Mouse (Mus musculus): ENCODE data around the gene Twist2. TPM values are rescaled to one million over a fixed set of nuclear protein-coding genes. Genes with fewer than 3 reads are reported as not detected.
A peak's percentile ranks its signal among the peaks of the same experiment; 100 is the strongest.

The Twist2 gene
- polyA plus RNA-seq, 1 experiment from 2014 or later: 40.2 TPM

DNA sequence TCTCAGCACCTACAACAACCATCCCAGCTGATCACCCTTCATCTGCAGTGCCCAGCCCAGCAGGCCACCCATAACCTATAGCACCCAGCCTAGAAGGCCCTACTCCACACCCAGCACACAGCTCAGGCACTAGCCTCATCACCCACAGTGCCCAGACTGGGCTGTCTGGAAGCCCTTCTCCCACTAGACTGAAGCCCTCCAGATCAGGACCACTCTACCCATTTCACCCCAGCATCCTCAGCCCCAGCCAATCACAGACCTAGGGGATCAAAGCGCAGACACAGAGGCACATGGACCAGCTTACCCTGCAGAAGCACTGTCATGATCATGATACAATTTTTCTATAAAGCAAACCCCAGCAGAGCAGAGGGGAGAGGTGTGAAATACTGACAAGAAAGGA, 57.6 kb downstream of the Twist2 start:
- 93% methylated on average over 1 of the region's 1 CpGs for WGBS
- no peak overlapping the region for H3K27ac ChIP-seq
- no peak for DNase-seq (ENCODE audit: low spot score)

DNA sequence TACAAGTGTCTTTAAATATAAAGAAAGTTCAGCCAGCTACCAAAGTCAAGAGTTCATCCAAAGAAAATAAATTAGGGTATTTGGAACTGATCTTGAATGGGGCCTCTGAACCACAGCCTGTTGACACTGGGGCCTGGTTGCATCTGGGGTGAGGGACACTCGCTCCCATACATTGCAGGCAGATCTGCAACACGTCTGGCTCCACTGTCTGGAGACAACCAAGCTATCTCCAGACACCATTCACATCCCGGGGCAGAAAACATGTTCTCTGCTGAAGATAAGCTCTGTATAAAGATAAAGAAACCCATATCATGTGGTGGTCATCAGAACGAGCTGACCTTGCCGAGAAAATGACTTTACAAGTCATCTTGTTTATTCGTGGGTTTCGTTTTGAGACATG, 60.2 kb downstream of the Twist2 start:
- DNase-seq (ENCODE audit: low spot score): no peak
- H3K4me1 ChIP-seq: 0 out of 2 replicates have a peak, but pooled peaks cover 2% of the 10 kb centered on the region
- H3K36me3 ChIP-seq: no peaks in the 10 kb centered on the region
- no peaks in the 10 kb centered on the region for H3K27me3 ChIP-seq (ENCODE audit: low read depth, poor library complexity, severe bottlenecking)
- 69% methylated on average over 7 of the region's 7 CpGs for WGBS
- no peak overlapping the region for H3K4me3 ChIP-seq
- no peak overlapping the region for H3K27ac ChIP-seq
- H3K9me3 ChIP-seq (replicated peaks): no peaks in the 10 kb centered on the region

More for the DNA sequence above, 57.6 kb downstream of the Twist2 start:
- no peak overlapping the region for H3K4me3 ChIP-seq
- 0 out of 2 replicates have a peak, but pooled peaks cover 2% of the 10 kb centered on the region for H3K4me1 ChIP-seq
- H3K36me3 ChIP-seq: no peaks in the 10 kb centered on the region
- no peaks in the 10 kb centered on the region for H3K27me3 ChIP-seq (ENCODE audit: low read depth, poor library complexity, severe bottlenecking)
- H3K9me3 ChIP-seq (replicated peaks): no peaks in the 10 kb centered on the region

DNA sequence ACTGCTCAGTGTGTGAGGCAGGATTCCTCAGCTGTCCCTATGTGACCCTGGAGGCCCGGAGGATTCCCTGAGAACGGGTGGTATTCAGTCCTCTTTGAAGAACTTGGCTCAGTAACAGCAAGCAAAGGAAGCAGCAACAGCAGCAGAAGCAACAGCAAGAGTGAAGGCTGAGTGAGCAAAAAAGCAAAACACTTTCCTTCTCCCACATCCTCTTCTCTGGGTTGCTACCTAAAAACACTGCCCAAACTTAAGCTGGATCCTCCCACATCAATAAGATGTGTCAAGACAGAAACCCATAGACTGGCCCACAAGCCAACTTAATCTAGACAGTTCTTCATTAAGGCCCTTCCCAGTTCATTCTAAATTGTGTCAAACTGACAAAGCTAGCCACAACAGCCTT, 64.7 kb downstream of the Twist2 start:
- Histone ChIP-seq H3K27me3 (ENCODE audit: low read depth, poor library complexity, severe bottlenecking) (no peaks in the 10 kb centered on the region), H3K4me3 (no peak overlapping the region), H3K4me1 (peaks cover 9% of the 10 kb centered on the region), H3K27ac (no peak overlapping the region), H3K36me3 (no peaks in the 10 kb centered on the region), H3K9me3 (replicated peaks) (no peaks in the 10 kb centered on the region)
- DNase-seq (ENCODE audit: low spot score): no peak
- 79% methylated on average over 2 of the region's 2 CpGs for WGBS

DNA sequence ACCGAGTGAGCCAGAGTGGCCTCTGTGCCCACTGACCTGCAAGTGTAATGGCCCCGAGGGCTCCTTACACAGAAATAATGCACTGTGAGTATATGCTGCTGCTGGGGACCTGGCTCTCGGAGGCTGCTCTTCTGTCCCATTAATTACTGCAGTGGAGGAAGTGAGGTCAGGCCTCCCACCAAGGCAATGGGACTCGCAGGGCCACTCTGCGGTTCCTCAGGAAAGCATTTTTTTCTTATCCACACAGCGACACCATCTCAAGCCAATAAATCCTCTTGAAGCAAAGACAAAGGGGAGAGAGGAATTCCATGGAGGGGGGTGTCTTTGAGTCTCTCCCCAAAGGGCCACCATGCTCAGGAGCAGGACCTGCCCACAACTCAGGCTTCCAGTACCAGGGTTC, 69.8 kb downstream of the Twist2 start:
- Histone ChIP-seq H3K9me3 (replicated peaks) (no peaks in the 10 kb centered on the region), H3K27ac (peak overlapping the region; percentile 8), H3K4me3 (no peak overlapping the region), H3K27me3 (ENCODE audit: low read depth, poor library complexity, severe bottlenecking) (no peaks in the 10 kb centered on the region), H3K4me1 (peaks cover 54% of the 10 kb centered on the region), H3K36me3 (no peaks in the 10 kb centered on the region)
- no peak for DNase-seq (ENCODE audit: low spot score)
- 46% methylated on average over 6 of the region's 6 CpGs for whole genome bisulfite sequencing

DNA sequence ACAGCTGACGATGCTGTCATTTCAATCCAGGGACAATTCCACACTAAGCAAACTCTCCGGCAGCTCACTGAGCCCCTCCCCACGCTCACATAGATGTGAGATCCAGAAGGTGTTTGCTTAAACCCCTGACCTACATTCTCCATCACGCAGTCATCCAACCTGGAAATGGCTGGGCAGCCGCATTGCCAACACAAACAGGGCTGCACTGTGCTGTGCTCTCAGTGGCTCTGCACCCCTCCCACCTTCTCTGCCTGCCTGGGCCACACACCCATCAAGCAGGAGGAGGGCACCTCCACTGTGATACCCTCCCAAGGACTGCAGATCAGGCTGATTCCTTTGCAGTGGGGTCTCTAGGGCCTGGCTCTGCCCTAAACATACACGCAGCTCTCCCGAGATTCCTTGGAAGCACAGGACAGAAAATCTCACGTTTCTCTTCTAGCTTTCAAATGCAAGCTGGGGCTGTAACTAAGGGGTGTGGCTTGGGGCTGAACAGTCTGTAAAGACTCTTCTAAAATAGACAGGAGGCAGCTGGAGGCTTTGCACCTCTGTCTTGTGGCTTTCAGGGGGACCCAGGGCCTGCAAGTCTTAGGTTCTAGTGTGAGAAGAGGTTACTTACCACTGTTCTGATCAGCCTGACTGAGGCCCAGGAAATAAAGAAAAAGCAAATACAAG, 71.3 kb downstream of the Twist2 start:
- Histone ChIP-seq H3K4me3 (no peak overlapping the region), H3K27ac (peak overlapping the region; percentile 8; the same call in 1 of the 2 replicates), H3K36me3 (no peaks in the 10 kb centered on the region), H3K9me3 (replicated peaks) (no peaks in the 10 kb centered on the region), H3K27me3 (ENCODE audit: low read depth, poor library complexity, severe bottlenecking) (no peaks in the 10 kb centered on the region), H3K4me1 (peaks cover 54% of the 10 kb centered on the region)
- 51% methylated on average over 8 of the region's 8 CpGs for WGBS
- DNase-seq (ENCODE audit: low spot score): no peak

DNA sequence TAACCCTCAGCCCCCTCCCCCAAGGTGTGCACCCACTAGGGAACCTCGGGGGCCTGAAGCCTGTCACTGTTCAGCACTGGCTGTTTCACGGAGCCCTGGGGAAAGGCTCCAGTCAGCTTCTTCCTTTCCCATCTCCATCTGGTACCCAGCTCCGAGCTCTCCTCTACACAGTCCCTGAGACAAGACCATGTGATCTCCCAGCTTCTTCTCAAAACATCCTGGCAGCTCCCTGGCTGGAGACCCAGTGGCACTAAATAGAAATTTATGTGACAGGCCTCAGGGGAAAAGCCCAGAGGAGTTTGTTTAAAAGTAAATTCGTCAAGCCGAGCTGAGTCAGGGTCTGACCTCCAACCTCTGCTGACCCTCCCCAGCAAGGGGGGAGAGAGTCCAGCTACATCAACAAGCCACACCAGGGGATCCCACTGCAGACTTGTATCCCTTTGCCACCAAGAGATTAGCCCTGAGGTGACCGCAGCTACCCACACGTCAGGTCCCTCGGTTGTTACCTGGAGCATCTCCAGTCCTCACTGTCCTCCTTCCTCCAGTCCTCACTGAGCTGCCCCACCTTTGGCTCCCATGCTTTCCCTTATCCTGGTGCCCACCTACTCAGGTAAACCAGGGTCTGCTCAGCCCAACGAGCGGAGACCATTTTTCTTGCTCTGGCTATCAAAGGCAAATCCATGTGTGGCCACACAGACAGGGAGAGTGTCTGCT, 72.5 kb downstream of the Twist2 start:
- Histone ChIP-seq H3K27ac (peak overlapping the region; percentile 3; the same call in 1 of the 2 replicates), H3K4me1 (peaks cover 60% of the 10 kb centered on the region), H3K36me3 (no peaks in the 10 kb centered on the region), H3K27me3 (ENCODE audit: low read depth, poor library complexity, severe bottlenecking) (no peaks in the 10 kb centered on the region), H3K4me3 (no peak overlapping the region), H3K9me3 (replicated peaks) (no peaks in the 10 kb centered on the region)
- no peak for DNase-seq (ENCODE audit: low spot score)
- WGBS: 41% methylated on average over 10 of the region's 10 CpGs

DNA sequence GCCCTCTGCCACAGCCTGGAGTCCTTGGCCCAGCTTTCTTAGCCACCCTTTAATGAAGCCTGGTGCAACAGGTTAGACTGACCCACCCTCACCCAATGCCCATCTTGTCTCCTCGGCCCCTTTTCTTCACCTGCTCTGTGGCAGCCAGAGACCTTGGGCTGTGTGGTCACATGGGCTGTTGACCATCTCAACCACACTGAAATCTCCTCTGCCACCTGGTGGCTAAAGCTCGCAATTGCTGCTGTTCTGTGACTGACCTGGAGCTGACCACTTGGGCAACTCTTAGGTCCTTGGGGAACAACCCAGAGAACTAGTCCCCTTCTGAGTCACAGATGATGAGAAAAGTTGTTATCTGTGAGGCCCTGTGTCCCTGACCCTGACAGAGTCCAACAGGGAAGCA, 73.4 kb downstream of the Twist2 start:
- H3K9me3 ChIP-seq (replicated peaks): no peaks in the 10 kb centered on the region
- WGBS: 18% methylated on average over 2 of the region's 2 CpGs
- no peaks in the 10 kb centered on the region for H3K36me3 ChIP-seq
- H3K27me3 ChIP-seq (ENCODE audit: low read depth, poor library complexity, severe bottlenecking): no peaks in the 10 kb centered on the region
- no peak overlapping the region for H3K4me3 ChIP-seq
- DNase-seq (ENCODE audit: low spot score): peak; percentile 86
- H3K4me1 ChIP-seq: peaks cover 62% of the 10 kb centered on the region
- H3K27ac ChIP-seq: peak overlapping the region; percentile 3; the same call in 1 of the 2 replicates

DNA sequence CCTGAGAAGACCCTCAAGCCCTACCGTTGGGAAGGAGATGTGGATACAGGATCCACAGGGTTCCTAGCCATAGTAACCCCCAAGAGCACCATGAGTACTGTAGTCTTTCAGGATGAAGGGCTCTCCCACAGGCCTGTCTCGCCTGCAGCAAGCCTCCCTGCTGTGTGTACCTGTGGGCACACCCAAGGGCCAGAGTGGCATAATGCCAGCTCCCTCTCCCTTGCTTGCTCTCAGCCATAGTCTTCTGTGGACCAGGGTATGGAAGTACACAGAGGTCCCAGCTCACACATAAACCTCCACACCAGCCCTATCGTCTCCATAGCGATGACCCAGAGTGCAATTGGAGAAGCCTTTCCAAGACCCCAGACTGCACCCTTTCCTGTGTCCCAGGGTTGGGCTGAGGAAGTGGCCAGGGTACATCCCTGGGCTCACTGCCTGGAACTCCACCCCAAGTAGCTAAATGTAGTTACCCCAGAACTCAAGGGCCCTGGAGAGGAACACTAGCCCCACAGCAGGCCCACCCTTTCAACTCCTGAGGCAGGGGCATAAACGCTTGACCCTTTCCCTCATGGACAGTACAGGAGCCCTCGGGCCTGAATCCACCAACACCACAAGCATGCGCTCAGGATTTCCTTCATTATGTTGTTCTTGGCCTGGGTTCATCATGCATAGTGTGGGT, 73.9 kb downstream of the Twist2 start:
- Histone ChIP-seq H3K4me3 (no peak overlapping the region), H3K9me3 (replicated peaks) (no peaks in the 10 kb centered on the region), H3K27ac (peak overlapping the region; percentile 1; the same call in 1 of the 2 replicates), H3K36me3 (no peaks in the 10 kb centered on the region), H3K27me3 (ENCODE audit: low read depth, poor library complexity, severe bottlenecking) (no peaks in the 10 kb centered on the region), H3K4me1 (peaks cover 61% of the 10 kb centered on the region)
- no peak for DNase-seq (ENCODE audit: low spot score)
- 80% methylated on average over 7 of the region's 7 CpGs for WGBS

DNA sequence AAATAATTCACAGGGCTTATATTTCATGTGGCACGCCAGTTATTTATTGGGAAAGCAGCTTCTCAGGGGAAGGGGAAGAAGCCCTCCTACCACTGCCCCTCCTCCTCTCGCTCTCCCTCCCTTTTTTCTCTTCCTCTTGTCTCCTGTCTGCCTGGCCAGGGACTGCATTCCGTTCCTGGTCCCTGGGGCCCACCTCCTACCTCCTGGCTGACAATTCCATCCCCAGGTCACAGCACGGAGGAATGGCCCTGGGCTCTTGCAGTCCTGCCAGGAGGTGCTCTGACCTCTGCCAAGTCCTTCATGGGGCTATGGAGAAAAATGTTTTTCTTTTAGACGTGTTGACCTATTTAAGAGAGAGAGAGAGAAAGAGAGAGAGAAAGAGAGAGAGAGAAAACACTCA, 77.4 kb downstream of the Twist2 start:
- 0 out of 2 replicates have a peak overlapping the region, but pooled peaks have one; percentile 31 for H3K27ac ChIP-seq
- no peak for DNase-seq (ENCODE audit: low spot score)
- peaks cover 26% of the 10 kb centered on the region for H3K4me1 ChIP-seq
- H3K36me3 ChIP-seq: no peaks in the 10 kb centered on the region
- WGBS: 40% methylated on average over 5 of the region's 5 CpGs
- H3K9me3 ChIP-seq (replicated peaks): no peaks in the 10 kb centered on the region
- H3K4me3 ChIP-seq: no peak overlapping the region
- no peaks in the 10 kb centered on the region for H3K27me3 ChIP-seq (ENCODE audit: low read depth, poor library complexity, severe bottlenecking)

DNA sequence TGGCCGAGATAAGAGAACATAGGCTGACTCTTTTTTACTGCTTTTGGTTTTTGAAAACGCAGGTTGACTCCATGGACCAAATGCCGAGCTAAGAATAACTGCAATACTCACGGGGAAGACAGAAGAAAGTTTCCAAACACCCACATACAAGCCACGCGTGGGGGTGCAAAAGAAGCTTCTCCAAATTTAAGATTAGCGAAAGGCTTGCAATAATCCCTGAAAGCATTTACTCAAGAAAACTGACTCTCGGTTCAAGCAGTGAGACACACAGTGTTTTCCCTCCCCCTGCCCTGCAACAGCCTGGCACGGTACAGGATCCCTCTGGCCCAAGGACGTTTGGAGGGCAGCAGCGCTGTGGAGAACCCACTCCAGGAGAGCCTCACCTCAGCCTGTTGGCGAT, 78.9 kb downstream of the Twist2 start:
- WGBS: 95% methylated on average over 12 of the region's 12 CpGs
- H3K27me3 ChIP-seq (ENCODE audit: low read depth, poor library complexity, severe bottlenecking): no peaks in the 10 kb centered on the region

DNA sequence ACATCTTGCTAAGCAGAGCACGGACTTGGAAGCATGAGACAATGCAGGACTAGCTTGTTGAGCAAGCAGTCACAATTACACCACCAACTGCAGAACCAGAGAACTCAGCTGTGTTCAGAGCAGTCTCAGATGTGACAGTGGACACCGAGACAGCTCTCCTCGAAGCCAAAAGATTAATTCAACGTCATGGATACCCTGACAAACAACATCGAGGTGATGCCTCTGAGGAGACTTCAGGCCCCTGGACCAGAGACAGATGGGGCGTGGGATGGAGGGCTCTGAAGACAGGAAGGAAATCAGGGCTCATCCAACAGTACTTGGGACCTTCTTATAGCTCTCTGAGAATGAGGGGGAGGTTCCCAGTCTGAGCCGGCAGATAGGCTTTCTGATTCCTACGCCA, 79.6 kb downstream of the Twist2 start:
- Histone ChIP-seq H3K4me1 (peaks cover 8% of the 10 kb centered on the region), H3K36me3 (no peaks in the 10 kb centered on the region), H3K4me3 (no peak overlapping the region), H3K27ac (no peak overlapping the region), H3K27me3 (ENCODE audit: low read depth, poor library complexity, severe bottlenecking) (no peaks in the 10 kb centered on the region), H3K9me3 (replicated peaks) (no peaks in the 10 kb centered on the region)
- no peak for DNase-seq (ENCODE audit: low spot score)
- WGBS: 72% methylated on average over 8 of the region's 8 CpGs

More for the DNA sequence above, 78.9 kb downstream of the Twist2 start:
- DNase-seq (ENCODE audit: low spot score): no peak
- Histone ChIP-seq H3K36me3 (no peaks in the 10 kb centered on the region), H3K9me3 (replicated peaks) (no peaks in the 10 kb centered on the region), H3K27ac (no peak overlapping the region), H3K4me3 (no peak overlapping the region), H3K4me1 (peaks cover 12% of the 10 kb centered on the region)

DNA sequence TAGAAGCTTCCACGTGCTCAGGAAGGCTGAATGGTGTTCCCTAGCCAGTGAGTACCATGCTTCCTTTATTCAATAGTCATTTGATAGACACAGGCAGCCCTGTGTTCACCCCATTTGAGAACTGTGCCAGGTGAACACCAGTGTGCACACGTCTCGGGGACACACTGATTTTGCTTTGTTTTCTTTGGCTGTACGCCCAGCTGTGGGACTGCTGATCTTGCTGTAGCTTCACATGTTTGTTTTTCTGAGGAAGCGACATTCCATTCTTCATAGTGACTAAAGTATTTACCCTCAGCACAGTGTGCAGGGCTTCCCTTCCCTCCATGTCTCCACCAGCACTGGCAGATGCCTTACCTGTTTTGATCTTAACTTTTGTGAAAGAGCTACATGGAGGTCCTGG, 81.9 kb downstream of the Twist2 start:
- no peaks in the 10 kb centered on the region for H3K9me3 ChIP-seq (replicated peaks)
- H3K27ac ChIP-seq: no peak overlapping the region
- WGBS: 89% methylated on average over 5 of the region's 5 CpGs
- no peaks in the 10 kb centered on the region for H3K36me3 ChIP-seq
- no peak for DNase-seq (ENCODE audit: low spot score)
- peaks cover 8% of the 10 kb centered on the region for H3K4me1 ChIP-seq
- no peaks in the 10 kb centered on the region for H3K27me3 ChIP-seq (ENCODE audit: low read depth, poor library complexity, severe bottlenecking)
- H3K4me3 ChIP-seq: no peak overlapping the region

DNA sequence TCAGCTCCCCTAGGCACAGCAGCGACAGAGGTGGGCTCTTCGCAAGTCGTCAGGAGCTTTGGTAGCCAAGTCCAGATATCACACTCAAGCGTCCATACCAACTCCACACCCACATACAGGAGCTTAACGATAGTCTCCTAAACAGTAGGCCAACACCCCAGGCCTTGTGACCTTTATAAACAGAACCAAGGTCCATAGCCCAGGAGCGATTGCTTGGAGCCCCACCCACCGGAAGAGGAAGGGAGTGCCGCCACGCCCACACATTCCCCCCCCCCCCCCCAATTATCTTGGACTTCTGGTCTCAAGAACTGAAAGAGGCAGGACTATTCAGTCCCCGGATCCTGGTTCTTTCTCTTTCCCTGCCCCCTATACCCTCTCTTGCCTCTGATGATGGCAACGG, 92.3 kb downstream of the Twist2 start:
- WGBS: 89% methylated on average over 11 of the region's 11 CpGs
- Histone ChIP-seq H3K4me1 (0 out of 2 replicates have a peak, but pooled peaks cover 2% of the 10 kb centered on the region), H3K27ac (no peak overlapping the region), H3K27me3 (ENCODE audit: low read depth, poor library complexity, severe bottlenecking) (no peaks in the 10 kb centered on the region), H3K36me3 (no peaks in the 10 kb centered on the region), H3K9me3 (replicated peaks) (no peaks in the 10 kb centered on the region), H3K4me3 (no peak overlapping the region)
- DNase-seq (ENCODE audit: low spot score): no peak

Data from limb, embryonic 10.5 days (tissue).